Mouse (Mus musculus): ENCODE measurements around the gene Ctsf.

DNA sequence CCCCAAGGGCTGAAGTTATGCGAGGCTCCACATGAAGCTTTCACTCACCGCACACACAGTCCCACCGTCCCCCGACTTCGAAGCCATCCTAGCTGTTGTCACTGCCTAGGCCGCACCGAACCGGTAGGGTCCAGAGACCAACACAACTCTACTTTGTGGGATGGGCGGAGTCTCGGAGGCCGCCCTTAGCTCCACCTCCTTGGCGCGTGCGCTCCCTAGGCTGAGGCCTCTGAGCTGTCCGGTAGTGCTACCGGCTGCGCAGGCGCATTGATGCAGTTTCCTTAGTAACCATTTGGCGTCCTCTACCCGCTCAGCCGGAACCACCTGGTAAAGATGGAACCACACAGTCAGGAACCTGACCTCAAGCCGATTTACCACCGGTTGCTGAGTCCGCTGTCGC, 15.8 kb upstream of the Ctsf start, which contains the start of the genes Ccs and Ccdc87:
- TF ChIP-seq CTCF (IDR thresholded peaks at IDR 0.05; ENCODE audit: insufficient read depth, low read length) (no peak), POLR2A (IDR thresholded peaks at IDR 0.05; ENCODE audit: borderline replicate concordance, extremely low read depth, low read depth, low read length) (peak; percentile 91; the same call in 1 of the 2 replicates)
